Mouse (Mus musculus) liver (tissue): ENCODE results near the gene Cdx4.

Source experiments
- DNase-seq: peaks from one replicate; pipeline ENCODE4 v3.0.0-alpha.2; 2020; ENCODE audit warnings: mixed read lengths

The Cdx4 gene

GRCm38 (mm10) chrX:103321146-103321545 is at the start of gene Cdx4:
TSS of gene Cdx4 (plus strand) at chrX:103321398.
- no peak for DNase-seq

- no peak for DNase-seq
These were observed 46.9 kb upstream of the Cdx4 start for GRCm38 (mm10) chrX:103274325-103274724.

- no peak for DNase-seq
These were observed 34.1 kb upstream of the Cdx4 start for GRCm38 (mm10) chrX:103286899-103287722.

DNA sequence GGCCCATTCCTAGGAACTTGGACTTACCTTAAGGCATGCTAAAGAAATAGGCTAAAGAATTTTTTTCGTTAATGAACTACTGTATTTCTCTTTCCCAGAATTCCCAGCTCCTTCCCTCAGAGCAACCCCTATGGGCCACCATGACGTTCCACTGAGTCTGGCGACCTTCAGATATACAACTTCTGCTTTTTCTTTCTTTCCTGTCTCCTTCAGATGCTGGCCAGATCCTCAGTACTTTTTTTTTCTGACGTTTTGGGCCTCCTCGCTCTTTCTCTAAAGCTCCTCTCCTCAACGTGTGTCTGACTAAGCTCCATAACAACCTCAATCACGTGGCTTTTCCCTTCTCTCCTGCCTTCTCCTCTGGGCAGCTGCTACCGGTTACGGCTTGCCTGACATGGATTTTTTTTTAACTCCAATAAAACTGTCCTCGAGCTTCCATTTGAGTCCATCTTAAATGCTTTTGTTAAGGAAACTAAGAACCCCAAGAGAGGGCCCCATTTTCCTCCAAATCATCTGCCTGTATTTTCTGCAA is 33.3 kb upstream of the Cdx4 start:
- no peak for DNase-seq

DNA sequence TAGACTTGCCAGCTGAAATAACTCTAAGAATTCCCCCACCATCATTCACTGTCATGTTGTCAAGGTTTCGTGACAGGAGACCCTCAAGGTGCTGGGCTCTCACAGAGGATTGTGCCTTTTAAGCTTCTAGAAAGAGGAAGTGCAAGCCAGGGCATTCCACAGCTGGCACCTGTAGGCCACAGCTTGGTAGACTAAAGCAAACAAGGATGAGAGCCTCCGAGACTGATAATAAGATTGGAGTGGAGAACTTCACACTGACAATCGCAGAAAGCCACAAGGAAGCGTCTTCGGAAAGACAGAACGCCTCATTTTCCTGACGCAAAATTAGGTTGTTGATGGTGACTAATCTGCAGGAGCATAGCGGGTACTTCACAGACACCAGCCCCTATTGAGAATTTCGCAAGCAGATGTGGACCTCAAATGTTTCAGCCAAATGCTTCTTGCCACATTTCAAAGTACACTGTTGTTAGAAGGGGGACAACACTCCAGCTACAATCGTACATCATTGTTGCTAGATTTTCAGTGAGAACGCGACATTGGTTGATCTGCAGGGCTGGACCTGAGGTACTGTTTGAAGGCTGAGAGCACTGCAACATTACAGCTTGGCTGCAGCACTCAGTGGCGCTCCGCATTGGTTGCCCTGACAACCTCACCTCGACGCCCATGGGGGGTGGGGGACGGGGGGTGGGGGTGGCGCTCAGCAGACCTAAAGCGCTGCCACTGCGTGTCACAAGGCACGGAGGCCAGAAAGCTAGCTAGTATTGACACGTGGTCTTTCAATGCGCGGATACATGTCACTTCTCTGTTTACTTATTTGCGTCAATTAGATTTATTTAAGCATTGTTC is 32.5 kb upstream of the Cdx4 start:
- DNase-seq, result peak; percentile 8

DNA sequence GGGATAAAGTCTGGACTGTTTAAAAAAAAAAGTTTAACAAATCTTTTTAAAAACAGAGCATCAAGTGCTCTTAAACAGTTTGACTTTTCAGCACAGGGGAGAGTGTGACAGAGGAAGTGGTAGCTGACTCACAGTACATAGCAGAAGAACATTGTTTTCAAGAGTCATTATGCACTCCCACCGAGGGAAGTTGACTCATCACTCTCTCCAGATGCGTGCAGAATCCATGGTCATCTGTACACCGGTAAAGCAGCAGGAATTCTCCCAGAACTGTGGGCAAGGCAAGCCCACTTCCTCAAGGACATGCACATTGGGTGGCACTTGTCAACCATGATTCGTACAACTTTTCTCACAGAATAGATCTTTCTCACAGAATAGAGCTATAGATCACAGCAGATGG is 22.3 kb upstream of the Cdx4 start:
- no peak for DNase-seq

- DNase-seq, result no peak
These were observed 12.9 kb upstream of the Cdx4 start for GRCm38 (mm10) chrX:103308262-103308661.

DNA sequence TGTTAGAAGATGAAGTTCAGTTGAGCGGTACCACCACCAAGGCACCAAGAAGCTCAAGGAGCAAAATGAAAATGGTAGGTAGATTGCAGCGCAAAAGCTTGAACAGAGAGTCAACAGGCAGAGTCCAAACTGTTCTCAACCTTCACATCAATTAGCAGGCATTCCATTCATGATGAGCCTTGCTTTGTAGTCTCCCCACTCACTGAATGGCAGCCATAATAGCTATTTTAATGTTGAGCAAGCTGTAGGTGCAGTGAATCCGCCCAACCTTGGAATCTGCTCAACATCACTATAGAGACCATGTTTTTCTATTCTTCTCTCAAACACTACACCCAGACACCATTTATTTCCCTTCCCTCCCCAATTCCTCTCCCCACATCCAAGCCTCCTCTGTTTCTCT is 9.5 kb upstream of the Cdx4 start:
- DNase-seq, result no peak

DNA sequence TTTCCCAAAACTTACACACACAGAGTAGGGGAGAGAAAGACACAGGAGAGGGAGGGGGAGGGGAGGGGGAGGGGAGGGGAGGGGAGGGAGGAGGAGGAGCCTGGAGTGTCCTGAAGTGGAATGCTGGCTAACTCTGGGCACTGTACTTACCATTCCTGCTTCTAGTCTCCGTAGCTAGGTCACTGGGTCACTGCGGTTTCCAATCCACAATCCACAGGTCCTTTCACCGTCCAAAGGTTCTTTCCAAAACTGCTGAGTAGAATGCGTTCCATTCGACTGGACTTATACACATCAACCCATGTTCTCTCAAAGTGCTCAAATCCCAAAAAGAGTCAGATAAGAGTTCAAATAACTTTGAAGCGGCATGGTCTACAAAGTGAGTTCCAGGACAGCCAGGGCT is 7.1 kb upstream of the Cdx4 start:
- DNase-seq, result no peak

- no peak for DNase-seq
These were observed 4.7 kb downstream of the Cdx4 start for GRCm38 (mm10) chrX:103325900-103326299.

- no peak for DNase-seq
These were observed 8.2 kb downstream of the Cdx4 start for GRCm38 (mm10) chrX:103329386-103329785.

- DNase-seq, result no peak
These were observed 10.1 kb downstream of the Cdx4 start for GRCm38 (mm10) chrX:103331125-103331858.

GRCm38 (mm10) chrX:103341369-103342113 is 20.3 kb downstream of the Cdx4 start:
- DNase-seq, result no peak

DNA sequence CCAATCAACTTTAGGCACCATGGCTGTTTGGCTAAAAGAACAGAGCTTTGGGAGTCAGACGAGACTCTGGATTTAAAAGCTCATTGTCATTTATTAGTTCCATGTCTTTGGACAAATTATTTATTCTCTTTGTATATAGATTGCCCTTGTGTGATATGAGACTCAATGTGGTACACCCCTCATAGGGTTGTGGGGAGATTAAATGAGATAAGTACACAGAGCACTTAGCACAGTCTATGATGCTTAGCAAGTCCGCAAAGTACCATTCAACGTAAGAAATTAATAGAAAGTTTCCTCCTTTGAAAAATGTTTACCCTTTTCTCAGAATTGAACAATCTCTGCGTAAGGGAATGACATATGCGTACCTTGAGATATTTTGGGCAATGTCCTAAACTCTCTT is 34.6 kb downstream of the Cdx4 start:
- no peak for DNase-seq

GRCm38 (mm10) chrX:103356287-103356686 is 35.1 kb downstream of the Cdx4 start, which contains the start of gene Chic1:
TSS of gene Chic1 (plus strand) at chrX:103356476.
- DNase-seq, result peak; percentile 55

- DNase-seq, result no peak
These were observed 35.6 kb downstream of the Cdx4 start for GRCm38 (mm10) chrX:103356761-103357236.

GRCm38 (mm10) chrX:103366201-103366600 is 45.0 kb downstream of the Cdx4 start:
- DNase-seq, result no peak

DNA sequence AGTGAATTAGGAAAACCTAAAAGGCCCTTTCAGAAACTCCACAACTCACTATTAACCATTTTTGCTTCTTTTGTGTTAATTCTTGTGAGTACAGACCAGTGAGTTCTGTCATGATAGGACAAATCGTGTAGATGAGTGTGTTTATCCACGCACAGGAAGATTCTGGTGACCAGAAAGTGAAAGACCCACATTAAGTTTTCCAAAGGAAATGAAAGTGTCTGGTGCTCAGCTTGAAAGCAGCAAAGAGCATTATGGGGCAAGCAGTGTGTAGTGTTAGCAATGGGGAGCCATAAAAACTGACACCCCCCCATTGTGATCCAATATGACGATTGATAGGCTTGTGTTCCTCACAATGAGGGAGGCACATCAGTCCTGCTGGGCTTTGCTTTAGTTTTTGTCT is 47.5 kb downstream of the Cdx4 start:
- DNase-seq, result no peak

DNA sequence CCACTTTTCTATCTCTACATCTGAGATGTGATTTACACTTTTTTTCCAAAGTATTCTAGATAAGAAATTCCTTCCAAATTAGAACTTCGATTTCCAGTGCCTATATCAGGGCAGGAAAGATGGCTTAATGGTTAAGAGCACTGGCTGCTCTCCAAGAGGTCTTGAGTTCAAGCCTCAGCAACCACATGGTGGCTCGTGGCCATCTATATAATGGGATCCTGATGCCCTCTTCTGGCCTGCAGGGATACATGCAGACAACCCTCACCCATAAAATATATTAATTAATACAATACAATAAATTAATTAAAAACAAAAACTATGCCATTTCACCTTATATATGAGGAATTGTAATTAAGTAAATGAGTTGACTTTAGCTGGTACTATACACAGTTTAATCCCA is 50.0 kb downstream of the Cdx4 start:
- DNase-seq, result no peak

DNA sequence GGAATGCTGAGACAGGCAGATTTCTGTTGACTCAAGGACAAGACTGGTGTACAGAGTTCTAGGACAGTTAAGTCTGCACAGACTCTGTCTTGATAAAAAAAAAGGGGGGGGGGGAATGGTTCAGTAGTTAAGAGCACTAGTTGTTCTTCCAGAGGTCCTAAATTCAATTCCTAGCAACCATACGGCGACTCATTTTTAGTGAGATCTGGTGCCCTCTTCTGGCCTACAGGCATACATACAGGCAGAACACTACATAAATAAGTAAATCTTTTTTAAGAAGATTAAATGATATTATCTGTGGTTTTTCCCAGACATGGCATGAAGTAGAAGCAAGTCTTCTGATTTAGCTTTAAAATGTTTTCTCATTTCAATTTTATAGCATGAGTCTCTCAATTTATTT is 50.4 kb downstream of the Cdx4 start:
- no peak for DNase-seq

- DNase-seq, result no peak
These were observed 53.1 kb downstream of the Cdx4 start for GRCm38 (mm10) chrX:103374250-103374649.
